Mouse (Mus musculus): Measurements from ENCODE around the gene Gramd4. TPM values are rescaled to one million over a fixed set of nuclear protein-coding genes. Genes with fewer than 3 reads are reported as not detected.
A peak's percentile ranks its signal among the peaks of the same experiment; 100 is the strongest.

Gene Gramd4
- total and polyA plus RNA-seq, 2 experiments from 2014 or later, result 22.5 to 47.6 TPM

DNA sequence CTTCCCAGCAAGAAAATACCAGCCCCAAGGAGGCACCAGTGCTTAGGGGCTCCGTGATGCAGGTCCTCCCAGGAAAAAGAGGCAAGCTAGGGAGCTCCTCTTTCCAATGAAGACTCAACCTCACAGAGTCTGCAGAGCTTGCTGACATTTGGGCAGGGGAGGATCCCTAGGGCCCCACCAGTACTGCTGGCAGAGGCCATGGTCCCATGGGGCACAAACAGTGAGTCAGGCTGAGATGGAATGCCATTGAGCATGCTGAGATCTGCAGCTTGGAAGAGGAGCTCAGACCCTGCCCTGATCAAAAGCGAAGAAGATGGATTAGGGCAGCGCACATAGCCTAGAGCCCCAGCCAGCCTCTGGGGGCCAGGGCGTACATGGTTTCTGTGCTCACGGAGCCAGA, 16.1 kb upstream of the Gramd4 start:
- Histone ChIP-seq H3K4me1 (ENCODE audit: insufficient read depth, low read length) (no peaks in the 10 kb centered on the region), H3K36me3 (ENCODE audit: insufficient read depth, low read length) (no peaks in the 10 kb centered on the region), H3K4me3 (ENCODE audit: low read depth, low read length) (no peak overlapping the region), H3K9ac (replicated peaks; ENCODE audit: low read length, poor library complexity, severe bottlenecking) (0 out of 2 replicates have a peak overlapping the region, but pooled peaks have one; percentile 33), H3K4me2 (ENCODE audit: low read depth, low read length, poor library complexity, severe bottlenecking) (no peak overlapping the region), H3K27me3 (ENCODE audit: insufficient read depth, low read length) (no peaks in the 10 kb centered on the region; the same call in 1 of the 2 replicates), H3K27ac (ENCODE audit: low read depth, low read length) (no peak overlapping the region), H3K9me3 (ENCODE audit: low read length) (no peaks in the 10 kb centered on the region)
- no peak for TF ChIP-seq CTCF (IDR thresholded peaks at IDR 0.05)
- ATAC-seq (ENCODE audit: low FRiP score) (no peak), DNase-seq (ENCODE audit: low spot score) (no peak)
- 80% methylated on average over 5 of the region's 5 CpGs for WGBS

DNA sequence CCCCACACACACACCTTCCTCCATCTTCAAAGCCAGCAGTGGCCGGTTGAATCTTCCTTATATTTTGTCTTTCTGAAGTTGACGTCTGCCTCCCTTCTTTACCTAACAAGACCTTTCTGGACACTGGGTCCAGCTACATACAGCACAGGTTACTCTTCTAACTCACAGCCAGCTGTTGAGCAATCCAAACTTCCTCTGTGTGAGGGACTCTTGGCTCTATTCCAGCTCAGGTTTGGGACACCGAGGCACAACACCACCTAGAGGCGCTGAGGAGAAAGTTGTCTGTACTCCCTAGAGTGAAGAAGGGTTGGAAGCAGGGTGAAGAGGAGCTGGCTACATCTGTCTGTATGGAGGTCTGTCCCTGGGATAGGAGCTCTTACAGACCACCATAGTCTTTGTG, 15.1 kb upstream of the Gramd4 start:
- H3K4me3 ChIP-seq (ENCODE audit: low read depth, low read length), result no peak overlapping the region
- peak; percentile 32; the same call in 1 of the 2 replicates for TF ChIP-seq CTCF (IDR thresholded peaks at IDR 0.05)
- no peak for ATAC-seq (ENCODE audit: low FRiP score)
- no peaks in the 10 kb centered on the region for H3K36me3 ChIP-seq (ENCODE audit: insufficient read depth, low read length)
- no peak for DNase-seq (ENCODE audit: low spot score)
- no peaks in the 10 kb centered on the region; the same call in 1 of the 2 replicates for H3K27me3 ChIP-seq (ENCODE audit: insufficient read depth, low read length)
- no peak overlapping the region for H3K27ac ChIP-seq (ENCODE audit: low read depth, low read length)
- no peak overlapping the region for H3K9ac ChIP-seq (replicated peaks; ENCODE audit: low read length, poor library complexity, severe bottlenecking)
- H3K4me1 ChIP-seq (ENCODE audit: insufficient read depth, low read length), result no peaks in the 10 kb centered on the region
- no peak overlapping the region for H3K4me2 ChIP-seq (ENCODE audit: low read depth, low read length, poor library complexity, severe bottlenecking)
- WGBS, result 49% methylated on average over 4 of the region's 4 CpGs
- H3K9me3 ChIP-seq (ENCODE audit: low read length), result no peaks in the 10 kb centered on the region

DNA sequence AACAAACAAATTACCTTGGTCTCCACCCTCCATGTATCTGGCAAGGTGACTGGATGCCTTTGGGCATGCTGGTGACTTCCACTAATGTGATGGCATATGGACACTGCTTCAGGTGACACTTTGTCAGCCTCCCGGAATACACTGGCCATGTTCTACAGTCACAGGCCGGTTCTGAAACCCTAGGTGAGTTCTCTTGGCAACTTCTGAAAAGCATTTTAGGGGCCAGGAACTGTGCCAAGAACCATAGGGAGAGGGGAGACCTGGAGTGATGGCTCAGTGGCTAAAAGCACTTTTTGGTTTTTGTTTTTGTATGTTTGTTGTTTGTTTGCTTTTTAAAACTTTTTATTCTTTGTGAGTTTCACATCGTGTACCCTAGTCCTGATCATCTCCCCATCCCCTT, 8.0 kb upstream of the Gramd4 start:
- TF ChIP-seq CTCF (IDR thresholded peaks at IDR 0.05), result no peak
- no peak for ATAC-seq (ENCODE audit: low FRiP score)
- WGBS, result 84% methylated on average over 3 of the region's 3 CpGs
- Histone ChIP-seq H3K27me3 (ENCODE audit: insufficient read depth, low read length) (no peaks in the 10 kb centered on the region), H3K9me3 (ENCODE audit: low read length) (no peaks in the 10 kb centered on the region), H3K27ac (ENCODE audit: low read depth, low read length) (no peak overlapping the region), H3K36me3 (ENCODE audit: insufficient read depth, low read length) (no peaks in the 10 kb centered on the region), H3K4me1 (ENCODE audit: insufficient read depth, low read length) (no peaks in the 10 kb centered on the region), H3K4me3 (ENCODE audit: low read depth, low read length) (no peak overlapping the region), H3K9ac (replicated peaks; ENCODE audit: low read length, poor library complexity, severe bottlenecking) (no peak overlapping the region), H3K4me2 (ENCODE audit: low read depth, low read length, poor library complexity, severe bottlenecking) (no peak overlapping the region)
- no peak for DNase-seq (ENCODE audit: low spot score)

DNA sequence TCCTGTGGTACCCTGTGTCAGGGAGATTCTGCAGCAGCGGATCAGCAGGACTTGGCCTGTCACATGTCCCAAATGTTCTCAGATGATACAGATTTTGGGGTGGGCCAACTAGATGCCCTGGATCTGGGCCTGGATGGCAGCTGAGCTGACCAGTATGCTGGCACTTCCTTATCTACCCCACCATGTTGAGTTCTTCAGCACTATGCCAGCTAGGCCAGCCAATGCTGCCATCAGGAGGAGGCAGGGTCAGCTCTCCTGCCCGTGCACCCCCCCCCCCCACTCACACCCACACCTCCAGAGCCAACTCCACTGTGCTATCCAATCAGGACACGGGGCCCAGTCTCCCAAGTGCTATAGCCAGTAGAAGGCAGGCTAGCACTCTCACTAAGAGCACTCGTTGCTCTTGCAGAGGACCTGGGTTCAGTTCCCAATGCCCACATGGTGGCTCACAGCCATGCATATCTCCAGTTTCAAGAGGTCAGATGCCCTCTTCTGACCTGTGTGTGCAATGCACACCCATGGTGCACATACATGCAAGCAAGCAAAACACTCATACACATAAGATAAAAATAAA, 7.2 kb upstream of the Gramd4 start:
- no peak overlapping the region for H3K9ac ChIP-seq (replicated peaks; ENCODE audit: low read length, poor library complexity, severe bottlenecking)
- H3K4me1 ChIP-seq (ENCODE audit: insufficient read depth, low read length), result no peaks in the 10 kb centered on the region
- H3K36me3 ChIP-seq (ENCODE audit: insufficient read depth, low read length), result no peaks in the 10 kb centered on the region
- no peak for TF ChIP-seq CTCF (IDR thresholded peaks at IDR 0.05)
- no peaks in the 10 kb centered on the region for H3K9me3 ChIP-seq (ENCODE audit: low read length)
- WGBS, result 80% methylated on average over 4 of the region's 4 CpGs
- H3K4me3 ChIP-seq (ENCODE audit: low read depth, low read length), result no peak overlapping the region
- no peaks in the 10 kb centered on the region for H3K27me3 ChIP-seq (ENCODE audit: insufficient read depth, low read length)
- no peak overlapping the region for H3K4me2 ChIP-seq (ENCODE audit: low read depth, low read length, poor library complexity, severe bottlenecking)
- H3K27ac ChIP-seq (ENCODE audit: low read depth, low read length), result no peak overlapping the region
- no peak for DNase-seq (ENCODE audit: low spot score)
- ATAC-seq (ENCODE audit: low FRiP score), result no peak

DNA sequence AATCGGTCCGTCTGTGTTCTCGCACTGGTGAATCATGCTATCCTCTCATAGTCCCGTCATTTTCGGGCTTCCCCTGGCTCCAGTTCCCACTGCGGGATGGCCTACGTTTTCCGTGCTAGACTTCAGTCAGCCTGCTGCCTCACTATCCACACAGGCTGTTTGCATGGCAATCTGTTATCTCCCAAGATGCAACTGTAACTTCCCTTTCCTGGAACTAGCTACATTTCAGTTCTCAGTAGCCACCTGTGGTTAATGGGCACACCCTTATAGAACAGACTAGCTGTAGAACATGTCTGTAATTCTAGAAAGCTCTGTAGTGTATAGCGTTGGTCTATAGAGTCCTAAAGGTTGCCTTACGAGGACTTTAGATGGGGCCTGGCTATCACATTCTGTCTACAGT, 6.3 kb upstream of the Gramd4 start:
- no peak for ATAC-seq (ENCODE audit: low FRiP score)
- 90% methylated on average over 10 of the region's 10 CpGs for WGBS

DNA sequence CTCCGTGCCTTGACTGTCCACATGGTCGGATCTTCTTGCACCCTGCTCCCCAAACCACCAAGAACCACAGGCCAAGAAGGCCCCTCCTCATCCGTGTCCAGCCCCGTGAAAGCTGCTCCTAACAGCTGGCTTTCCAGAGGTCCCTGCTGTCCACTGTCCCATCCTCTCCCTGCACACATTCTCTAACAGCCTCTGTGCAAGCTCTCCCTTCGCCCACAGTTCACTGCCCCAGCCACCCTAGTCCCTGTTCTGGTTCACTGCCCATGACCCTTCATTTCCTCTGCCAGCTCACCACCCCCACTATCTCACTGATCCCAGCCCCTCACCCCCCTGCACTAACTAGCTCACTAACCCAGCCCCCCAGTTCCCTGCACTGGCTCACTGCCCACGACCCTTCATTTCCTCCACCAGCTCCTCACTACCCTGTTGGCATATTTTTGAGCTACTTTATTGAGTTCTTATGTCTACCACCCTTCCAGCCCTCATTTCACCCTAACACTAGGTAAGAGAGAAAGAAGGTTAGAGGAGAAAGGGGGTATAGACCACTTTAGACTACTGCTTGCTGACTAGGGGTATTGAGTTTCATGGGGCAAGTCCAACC, 5.5 kb upstream of the Gramd4 start:
- DNase-seq (ENCODE audit: low spot score) (no peak), ATAC-seq (ENCODE audit: low FRiP score) (no peak)
- Histone ChIP-seq H3K4me1 (ENCODE audit: insufficient read depth, low read length) (0 out of 2 replicates have a peak, but pooled peaks cover under 1% of the 10 kb centered on the region), H3K4me2 (ENCODE audit: low read depth, low read length, poor library complexity, severe bottlenecking) (no peak overlapping the region), H3K9ac (replicated peaks; ENCODE audit: low read length, poor library complexity, severe bottlenecking) (no peak overlapping the region), H3K36me3 (ENCODE audit: insufficient read depth, low read length) (no peaks in the 10 kb centered on the region), H3K4me3 (ENCODE audit: low read depth, low read length) (no peak overlapping the region), H3K27me3 (ENCODE audit: insufficient read depth, low read length) (no peaks in the 10 kb centered on the region), H3K9me3 (ENCODE audit: low read length) (no peaks in the 10 kb centered on the region), H3K27ac (ENCODE audit: low read depth, low read length) (no peak overlapping the region)
- TF ChIP-seq CTCF (IDR thresholded peaks at IDR 0.05), result no peak
- WGBS, result 61% methylated on average over 6 of the region's 6 CpGs

More for the DNA sequence above, 6.3 kb upstream of the Gramd4 start:
- Histone ChIP-seq H3K9me3 (ENCODE audit: low read length) (no peaks in the 10 kb centered on the region), H3K36me3 (ENCODE audit: insufficient read depth, low read length) (no peaks in the 10 kb centered on the region), H3K4me3 (ENCODE audit: low read depth, low read length) (no peak overlapping the region), H3K4me2 (ENCODE audit: low read depth, low read length, poor library complexity, severe bottlenecking) (no peak overlapping the region), H3K27me3 (ENCODE audit: insufficient read depth, low read length) (no peaks in the 10 kb centered on the region), H3K9ac (replicated peaks; ENCODE audit: low read length, poor library complexity, severe bottlenecking) (no peak overlapping the region), H3K27ac (ENCODE audit: low read depth, low read length) (no peak overlapping the region), H3K4me1 (ENCODE audit: insufficient read depth, low read length) (no peaks in the 10 kb centered on the region)
- no peak for DNase-seq (ENCODE audit: low spot score)
- TF ChIP-seq CTCF (IDR thresholded peaks at IDR 0.05), result no peak

Data from midbrain, postnatal 0 days (tissue).